ENCODE assay signal across 15 mouse cellular contexts in genomic region chr6:83350851-83351405, GRCm38 (mm10). TPM values are rescaled to one million over a fixed set of nuclear protein-coding genes. Genes with fewer than 3 reads are reported as not detected.
DNase-seq lines count a peak whose midpoint lies in the region; ATAC-seq and TF ChIP-seq lines count a peak whose summit lies in the region.
"Had no signal": no experiment of that assay in that cellular context is flagged by ENCODE, and none has a peak within 500 bp of the region (broad histone marks: within the 10 kb centered on the region; RNA-seq: fewer than 3 reads in every experiment).

No protein-coding gene starts in this region.

- H3K27ac ChIP-seq in heart, embryonic 12.5 days (ENCODE audit: poor library complexity, severe bottlenecking) = peak overlapping the region; percentile 64
- H3K27ac ChIP-seq: heart, adult 2 months had no signal

- peaks cover 56% of the 10 kb centered on the region for H3K36me3 ChIP-seq in heart, embryonic 12.5 days
- peaks cover 74% of the 10 kb centered on the region for H3K36me3 ChIP-seq in G1E (replicated peaks)

- ATAC-seq in heart, embryonic 12.5 days (ENCODE audit: insufficient number of reproducible peaks, low FRiP score) = no peak
- ATAC-seq in G1E (ENCODE audit: extremely low read depth, insufficient number of reproducible peaks, low FRiP score, poor library complexity, severe bottlenecking) = no peak
- ATAC-seq: intestine, postnatal 0 days had no signal

- H3K4me3 ChIP-seq in heart, embryonic 12.5 days = no peak overlapping the region
- peak overlapping the region; percentile 82; the same call in 1 of the 2 replicates for H3K4me3 ChIP-seq in G1E (ENCODE audit: low read depth, low read length)

- H3K4me1 ChIP-seq in heart, embryonic 12.5 days (replicated peaks) = peaks cover 25% of the 10 kb centered on the region
- H3K4me1 ChIP-seq in G1E (ENCODE audit: insufficient read depth, low read depth, low read length) = peaks cover 77% of the 10 kb centered on the region

- peak overlapping the region; percentile 89 for H3K4me2 ChIP-seq in heart, embryonic 12.5 days

- no peaks in the 10 kb centered on the region for H3K9me3 ChIP-seq in heart, embryonic 12.5 days (replicated peaks)
- no peaks in the 10 kb centered on the region for H3K9me3 ChIP-seq in G1E (replicated peaks)

- TF ChIP-seq CTCF in G1E (IDR thresholded peaks at IDR 0.05; ENCODE audit: low read depth, low read length) = no peak

- H3K27me3 ChIP-seq in heart, embryonic 12.5 days (replicated peaks) = no peaks in the 10 kb centered on the region
- no peaks in the 10 kb centered on the region for H3K27me3 ChIP-seq in G1E (ENCODE audit: insufficient read depth, low read length)
- H3K27me3 ChIP-seq: CH12.LX had no signal

- H3K9ac ChIP-seq in heart, embryonic 12.5 days = peak overlapping the region; percentile 96

- WGBS in heart, embryonic 12.5 days = 88% methylated on average over 16 of the region's 16 CpGs

- intact Hi-C loops in gastrocnemius, postnatal 14 days (cut with DNase I; ENCODE audit: low total_unique reads) = no loop called here

- peak; percentile 52 for DNase-seq in cerebellum, adult 11-12 months
- no peak for DNase-seq in cerebellum, postnatal 36 days
- DNase-seq in heart, adult 18-20 months = no peak
- DNase-seq in G1E (ENCODE audit: low spot score) (no peak), liver (peak; percentile 74)
- no peak for DNase-seq in embryo, embryonic 10 days (ENCODE audit: low spot score)
- DNase-seq in gastrocnemius, postnatal 14 days = no peak
- DNase-seq: adrenal gland, adult 8-10 months; heart, adult 2 months; kidney, postnatal 25 days; left cerebral cortex, postnatal 4 days; lung, postnatal 10 days had no signal

RNA-seq across cellular contexts. Expression of gene Bola3, which starts 2.0 kb away (rescaled TPM):
- polyA plus RNA-seq in heart, embryonic 12.5 days (2016; fragmentation: Nextera tagmentation; extraction: Ambion mirVana) = 262 and 274 TPM in 2 replicates
- total RNA-seq in heart, adult 18-20 months (2021) = 100 to 1,000 TPM; 388 to 397 TPM
- total RNA-seq in G1E (2014; fragmentation: Nextera tagmentation) (191 and 283 TPM in 2 replicates), G1E (2017) (109 and 131 TPM in 2 replicates)
- 60.2 and 60.6 TPM in 2 replicates for polyA plus RNA-seq in G1E (2012)
- total RNA-seq in gastrocnemius, postnatal 14 days (2021) = 100 to 1,000 TPM; 214 to 234 TPM

RNA-seq across cellular contexts. Expression of gene Mob1a, which starts 25.1 kb away (rescaled TPM):
- 42.6 and 43.3 TPM in 2 replicates for polyA plus RNA-seq in heart, embryonic 12.5 days (2016; fragmentation: Nextera tagmentation; extraction: Ambion mirVana)
- total RNA-seq in heart, adult 18-20 months (2021) = 10 to 100 TPM; 23.8 to 26.6 TPM
- total RNA-seq in G1E (2014; fragmentation: Nextera tagmentation) = 111 and 119 TPM in 2 replicates
- total RNA-seq in G1E (2017) = 236 and 238 TPM in 2 replicates
- polyA plus RNA-seq in G1E (2012) = 142 and 156 TPM in 2 replicates
- 10 to 100 TPM; 15.7 to 17.5 TPM for total RNA-seq in gastrocnemius, postnatal 14 days (2021)

RNA-seq across cellular contexts. Expression of gene Mthfd2, which starts 25.2 kb away (rescaled TPM):
- 38.9 TPM in 2 replicates for polyA plus RNA-seq in heart, embryonic 12.5 days (2016; fragmentation: Nextera tagmentation; extraction: Ambion mirVana)
- total RNA-seq in heart, adult 18-20 months (2021) = 1 to 10 TPM; 2.3 to 3.8 TPM
- 36.6 and 37.9 TPM in 2 replicates for total RNA-seq in G1E (2014; fragmentation: Nextera tagmentation)
- 26.2 and 31.5 TPM in 2 replicates for total RNA-seq in G1E (2017)
- 35.8 and 39.8 TPM in 2 replicates for polyA plus RNA-seq in G1E (2012)
- total RNA-seq in gastrocnemius, postnatal 14 days (2021) = 1 to 10 TPM; 3.7 to 6.7 TPM

Comparison
In these comparisons a context has a peak if more than half of its experiments do, and no peak if none do; other contexts are left out.
1. DNase-seq: peak in cerebellum, adult 11-12 months (single experiment) and liver (single experiment); none in cerebellum, postnatal 36 days (0 of 2), heart, adult 18-20 months (0 of 2), G1E (single experiment), embryo, embryonic 10 days (single experiment) and gastrocnemius, postnatal 14 days (single experiment).
2. RNA of gene Mob1a, which starts 25.1 kb away (total RNA-seq): 111 to 238 TPM in G1E; 23.8 to 26.6 TPM in heart, adult 18-20 months and 15.7 to 17.5 TPM in gastrocnemius, postnatal 14 days; every median in the first group is over 4 times any median in the second.